Mouse (Mus musculus) midbrain, embryonic 14.5 days (tissue): ENCODE measurements around the gene Rpl7l1. TPM values are rescaled to one million over a fixed set of nuclear protein-coding genes. Genes with fewer than 3 reads are reported as not detected.

Experiments used
- ATAC-seq: fragments of 200-750 bp; cut with Nextera tagmentation; 2 replicates; pipeline ENCODE4 v1.8.0; 2017; ENCODE audit warnings: moderate number of reproducible peaks, moderate library complexity; ENCODE audit not compliant: low FRiP score, low TSS enrichment
- DNase-seq: peaks from one replicate; pipeline ENCODE4 v3.0.0-alpha.2; 2015
- H3K27ac ChIP-seq: fragments of 300-500 bp; sonication (generic); replicated peaks from 2 replicates; pipeline ENCODE4 v1.5.1; 2014; ENCODE audit warnings: mild to moderate bottlenecking, low read depth, low read length, moderate library complexity
- H3K27me3 ChIP-seq: fragments of 300-500 bp; sonication (generic); 2 replicates; pipeline ENCODE4 v1.6.1; 2014; ENCODE audit warnings: low read length, control low read depth, mixed read lengths; ENCODE audit not compliant: control insufficient read depth, insufficient read depth
- H3K36me3 ChIP-seq: fragments of 300-500 bp; sonication (generic); 2 replicates; pipeline ENCODE4 v1.6.1; 2014; ENCODE audit warnings: low read length, control low read depth; ENCODE audit not compliant: control insufficient read depth, insufficient read depth
- H3K4me1 ChIP-seq: fragments of 300-500 bp; sonication (generic); 2 replicates; pipeline ENCODE4 v1.6.1; 2014; ENCODE audit warnings: mild to moderate bottlenecking, antibody characterized with exemption, low read length, control low read depth; ENCODE audit not compliant: control insufficient read depth, insufficient read depth
- H3K4me2 ChIP-seq: fragments of 300-500 bp; sonication (generic); 2 replicates; pipeline ENCODE4 v1.6.1; 2014; ENCODE audit warnings: mild to moderate bottlenecking, low read length, moderate library complexity
- H3K4me3 ChIP-seq: fragments of 300-500 bp; sonication (generic); replicated peaks from 2 replicates; pipeline ENCODE4 v1.5.1; 2014; ENCODE audit warnings: low read depth, low read length
- H3K9ac ChIP-seq: fragments of 300-500 bp; sonication (generic); replicated peaks from 2 replicates; pipeline ENCODE4 v1.6.1; 2014; ENCODE audit warnings: mild to moderate bottlenecking, low read length, moderate library complexity
- H3K9me3 ChIP-seq: fragments of 300-500 bp; sonication (generic); 2 replicates; pipeline ENCODE4 v1.6.1; 2016; ENCODE audit warnings: low read length, control low read depth, mixed read lengths; ENCODE audit not compliant: control insufficient read depth
- WGBS: fragments of 180-500 bp; shearing (Covaris S2); extraction: QIAGEN DNeasy Blood & Tissue Kit; methylation state at CpG from one replicate; pipeline ENCODE4 v1.1.7; 2014; 5-methylcytosine and 5-hydroxymethylcytosine counted together
- polyA plus RNA-seq: library from polyadenylated mRNA; unstranded; fragments of >200 nt; fragmentation: Nextera tagmentation; extraction: Ambion mirVana; gene quantifications from 2 replicates; pipeline ENCODE4 v1.2.1, GENCODE M21; 2014

Gene Rpl7l1
- polyA plus RNA-seq, 1 experiment from 2014 or later: 96.8 TPM

GRCm38 (mm10) chr17:46758753-46759152 is 23.7 kb downstream of the Rpl7l1 start:
- no peak for ATAC-seq

GRCm38 (mm10) chr17:46751794-46752556 is 30.5 kb downstream of the Rpl7l1 start, which contains the start of gene Cnpy3:
TSS of gene Cnpy3 (minus strand) at chr17:46752214.
- H3K4me1 ChIP-seq: peaks cover 12% of the 10 kb centered on the region
- H3K27ac ChIP-seq: peak within 1 kb of the TSS; percentile 86
- peak; percentile 100 for DNase-seq
- H3K9ac ChIP-seq: peak within 1 kb of the TSS; percentile 64
- H3K4me2 ChIP-seq: peak within 1 kb of the TSS; percentile 78
- H3K4me3 ChIP-seq: peak within 1 kb of the TSS; percentile 76
- under 1% methylated on average over 58 of the region's 58 CpGs for WGBS
- H3K36me3 ChIP-seq: 0 out of 2 replicates have a peak, but pooled peaks cover 4% of the 10 kb centered on the region
- no peaks in the 10 kb centered on the region for H3K9me3 ChIP-seq
- H3K27me3 ChIP-seq: no peaks in the 10 kb centered on the region
- ATAC-seq: peak; percentile 99

More at GRCm38 (mm10) chr17:46758753-46759152, 23.7 kb downstream of the Rpl7l1 start:
- DNase-seq: no peak
- Histone ChIP-seq H3K27ac (no peak overlapping the region), H3K27me3 (no peaks in the 10 kb centered on the region), H3K4me1 (no peaks in the 10 kb centered on the region), H3K4me3 (no peak overlapping the region), H3K4me2 (no peak overlapping the region), H3K9me3 (no peaks in the 10 kb centered on the region), H3K36me3 (no peaks in the 10 kb centered on the region), H3K9ac (no peak overlapping the region)
- 81% methylated on average over 12 of the region's 12 CpGs for WGBS

- Histone ChIP-seq H3K4me2 (peak overlapping the region; percentile 78), H3K9ac (peak overlapping the region; percentile 64), H3K36me3 (peaks cover 11% of the 10 kb centered on the region; the same call in 1 of the 2 replicates), H3K9me3 (no peaks in the 10 kb centered on the region), H3K27me3 (no peaks in the 10 kb centered on the region), H3K27ac (peak overlapping the region; percentile 86), H3K4me3 (peak overlapping the region; percentile 76), H3K4me1 (peaks cover 12% of the 10 kb centered on the region)
- DNase-seq: no peak
- ATAC-seq: no peak
- 29% methylated on average over 16 of the region's 16 CpGs for WGBS
These were observed 31.2 kb downstream of the Rpl7l1 start for GRCm38 (mm10) chr17:46751056-46751793.

GRCm38 (mm10) chr17:46750580-46750979 is 31.9 kb downstream of the Rpl7l1 start:
- no peak for DNase-seq
- WGBS: 94% methylated on average over 4 of the region's 4 CpGs
- no peak overlapping the region for H3K27ac ChIP-seq

GRCm38 (mm10) chr17:46749282-46749681 is 33.2 kb downstream of the Rpl7l1 start:
- H3K4me3 ChIP-seq: no peak overlapping the region
- no peak overlapping the region for H3K4me2 ChIP-seq
- DNase-seq (no peak), ATAC-seq (no peak)
- H3K9ac ChIP-seq: no peak overlapping the region
- H3K36me3 ChIP-seq: peaks cover 16% of the 10 kb centered on the region; the same call in 1 of the 2 replicates
- H3K9me3 ChIP-seq: no peaks in the 10 kb centered on the region
- WGBS: 92% methylated on average over 5 of the region's 5 CpGs
- H3K4me1 ChIP-seq: peaks cover 12% of the 10 kb centered on the region
- no peaks in the 10 kb centered on the region for H3K27me3 ChIP-seq
- no peak overlapping the region for H3K27ac ChIP-seq

More at GRCm38 (mm10) chr17:46750580-46750979, 31.9 kb downstream of the Rpl7l1 start:
- Histone ChIP-seq H3K4me3 (no peak overlapping the region), H3K9ac (peak overlapping the region; percentile 64; the same call in 1 of the 2 replicates), H3K4me2 (peak overlapping the region; percentile 78), H3K27me3 (no peaks in the 10 kb centered on the region), H3K9me3 (no peaks in the 10 kb centered on the region), H3K4me1 (peaks cover 12% of the 10 kb centered on the region), H3K36me3 (peaks cover 11% of the 10 kb centered on the region; the same call in 1 of the 2 replicates)
- ATAC-seq: no peak

- no peak for ATAC-seq
- 92% methylated on average over 2 of the region's 2 CpGs for WGBS
These were observed 34.7 kb downstream of the Rpl7l1 start for GRCm38 (mm10) chr17:46747806-46748205.

GRCm38 (mm10) chr17:46747234-46747633 is 35.2 kb downstream of the Rpl7l1 start:
- ATAC-seq: no peak
- peaks cover 9% of the 10 kb centered on the region for H3K4me1 ChIP-seq

More at GRCm38 (mm10) chr17:46747806-46748205, 34.7 kb downstream of the Rpl7l1 start:
- peaks cover 24% of the 10 kb centered on the region for H3K36me3 ChIP-seq
- no peak overlapping the region for H3K4me2 ChIP-seq
- H3K4me1 ChIP-seq: peaks cover 12% of the 10 kb centered on the region
- DNase-seq: no peak
- H3K9ac ChIP-seq: no peak overlapping the region
- no peaks in the 10 kb centered on the region for H3K27me3 ChIP-seq
- no peak overlapping the region for H3K27ac ChIP-seq
- no peaks in the 10 kb centered on the region for H3K9me3 ChIP-seq
- no peak overlapping the region for H3K4me3 ChIP-seq

GRCm38 (mm10) chr17:46745506-46745905 is 37.0 kb downstream of the Rpl7l1 start:
- ATAC-seq: no peak
- no peak for DNase-seq
- Histone ChIP-seq H3K9me3 (no peaks in the 10 kb centered on the region), H3K4me1 (no peaks in the 10 kb centered on the region; the same call in 1 of the 2 replicates), H3K9ac (no peak overlapping the region), H3K4me3 (no peak overlapping the region), H3K27me3 (no peaks in the 10 kb centered on the region), H3K27ac (no peak overlapping the region), H3K36me3 (peaks cover 32% of the 10 kb centered on the region), H3K4me2 (no peak overlapping the region)
- WGBS: 69% methylated on average over 2 of the region's 2 CpGs

More at GRCm38 (mm10) chr17:46747234-46747633, 35.2 kb downstream of the Rpl7l1 start:
- DNase-seq: no peak
- H3K9ac ChIP-seq: no peak overlapping the region
- H3K9me3 ChIP-seq: no peaks in the 10 kb centered on the region
- H3K27ac ChIP-seq: no peak overlapping the region
- no peak overlapping the region for H3K4me2 ChIP-seq
- no peak overlapping the region for H3K4me3 ChIP-seq
- WGBS: 89% methylated on average over 8 of the region's 8 CpGs
- no peaks in the 10 kb centered on the region for H3K27me3 ChIP-seq
- peaks cover 30% of the 10 kb centered on the region for H3K36me3 ChIP-seq
